Mouse (Mus musculus) megakaryocyte-erythroid progenitor cell, adult 5-6 weeks (primary cell): ENCODE measurements around the gene Rock2. TPM values are rescaled to one million over a fixed set of nuclear protein-coding genes. Genes with fewer than 3 reads are reported as not detected.

Experiments used
- ATAC-seq: replicated peaks from 2 replicates; pipeline ENCODE4 v1.8.0; 2016; ENCODE audit warnings: mild to moderate bottlenecking, inconsistent platforms; ENCODE audit not compliant: severe bottlenecking, poor library complexity, low FRiP score, low TSS enrichment
- total RNA-seq, 2 experiments: library from RNA; stranded (forward) in 1 of 2; stranded (reverse) in 1 of 2; fragments of 200-1000, 215-1000 nt in 1 of 2; fragments of >200 nt in 1 of 2; fragmentation: Nextera tagmentation in 1 of 2; gene quantifications; 2 replicates each; pipeline ENCODE4 v1.2.3; 2014 to 2017

Gene Rock2
- total RNA-seq, 2 experiments from 2014 or later = 34.9 to 57.2 TPM

DNA sequence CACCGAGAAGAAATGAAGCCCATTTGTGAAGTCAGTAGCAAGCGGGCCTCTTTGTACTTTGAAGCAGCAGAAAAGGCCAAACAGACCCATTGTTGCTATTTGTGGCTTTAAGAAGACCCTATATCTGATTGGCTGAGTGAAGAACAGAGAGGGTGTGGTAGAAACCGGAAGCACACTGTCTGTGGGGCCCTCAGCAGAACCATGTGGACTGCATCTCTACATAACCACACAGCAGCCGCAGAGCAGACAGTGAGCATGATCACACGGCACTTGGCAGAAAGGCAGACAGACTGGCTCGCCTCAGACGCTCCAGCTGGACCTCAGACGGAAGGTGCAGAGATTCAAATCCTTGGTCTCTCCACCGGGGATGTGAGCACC is 138.8 kb downstream of the Rock2 start:
- ATAC-seq = no peak

DNA sequence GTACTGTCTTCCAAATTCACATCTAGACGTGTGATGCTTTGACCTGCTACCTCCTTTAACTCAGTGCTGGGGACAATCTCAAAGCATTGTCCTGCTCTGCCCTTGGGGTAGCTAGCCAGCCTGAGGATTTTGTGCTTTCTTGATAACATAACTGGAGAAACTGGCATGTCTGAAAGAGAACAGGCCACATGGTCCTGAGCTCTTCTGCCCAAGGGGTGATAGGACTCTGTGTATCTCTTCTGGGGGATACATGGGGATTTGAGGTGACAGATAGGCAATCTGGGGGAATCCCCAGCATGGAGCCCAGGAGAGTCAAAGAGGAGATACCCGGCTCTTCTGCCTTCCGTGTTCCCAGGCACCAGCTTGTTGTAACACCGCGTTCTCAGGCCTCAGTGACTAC is 140.0 kb downstream of the Rock2 start:
- ATAC-seq = no peak

DNA sequence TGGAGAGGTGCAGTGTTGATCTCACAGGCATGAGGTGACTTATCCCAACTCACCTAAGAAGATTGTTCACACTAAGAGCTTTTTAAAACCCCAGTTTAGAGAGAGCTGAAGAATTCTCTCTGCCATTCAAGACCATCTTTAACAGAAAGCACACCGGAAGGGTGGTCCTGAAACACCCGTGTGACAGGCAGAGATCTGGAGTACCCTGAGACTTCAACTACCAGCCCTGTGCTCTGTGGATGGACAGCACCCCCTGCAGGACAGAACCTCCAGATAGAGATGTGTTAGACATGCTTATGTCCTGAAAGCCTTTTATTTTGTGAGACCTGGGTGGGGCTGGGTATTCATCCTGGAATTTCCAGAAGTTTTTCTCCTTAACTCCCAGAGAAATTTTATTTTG is 140.4 kb downstream of the Rock2 start:
- no peak for ATAC-seq

DNA sequence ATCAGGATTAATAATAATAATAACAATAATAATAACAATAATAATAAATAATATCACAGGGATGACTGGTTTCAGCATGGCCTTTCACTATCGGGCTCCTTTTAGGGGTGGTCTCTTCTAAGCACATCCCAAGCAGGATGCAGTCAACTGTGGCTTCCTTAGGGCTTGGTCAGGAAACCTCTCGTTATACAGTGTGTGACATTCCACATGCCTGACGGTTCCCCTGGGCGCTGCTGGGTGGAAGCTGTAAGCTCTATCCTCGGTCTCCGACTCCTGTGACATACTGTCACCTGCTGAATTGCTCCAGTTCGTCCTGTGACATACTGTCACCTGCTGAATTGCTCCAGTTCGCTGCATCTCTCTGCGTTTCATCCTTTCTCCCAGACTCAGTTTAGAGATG is 141.8 kb downstream of the Rock2 start:
- no peak for ATAC-seq

DNA sequence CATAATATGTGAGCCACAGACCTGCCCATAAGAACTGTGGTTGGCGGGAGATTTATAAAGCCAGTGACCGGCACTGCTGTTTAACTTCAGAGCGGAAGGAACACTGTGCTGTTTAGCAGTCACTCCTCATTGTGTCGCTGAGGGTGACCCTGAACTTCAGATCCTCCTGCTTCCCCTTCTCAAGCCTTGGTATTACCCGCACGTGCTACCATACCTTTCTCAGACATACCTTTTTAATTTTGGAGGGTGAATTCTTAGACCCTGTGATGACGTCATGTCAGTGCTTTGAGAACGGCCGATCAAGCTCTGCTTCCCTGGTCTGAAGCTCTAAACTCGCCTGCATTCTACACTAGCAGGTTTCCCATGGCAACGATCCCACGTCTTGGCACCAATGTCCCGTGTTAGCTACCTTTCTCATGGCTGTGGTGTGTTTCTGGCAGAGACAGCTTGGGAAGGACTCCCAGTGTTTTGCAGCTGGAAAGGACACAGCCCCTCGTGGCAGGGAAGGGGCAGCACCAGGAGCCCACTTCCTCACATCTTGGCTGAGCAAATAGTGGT is 142.4 kb downstream of the Rock2 start:
- ATAC-seq = no peak

Other genes with a start within 250 kb of the Rock2 start
- gene Ntsr2, start 241.5 kb upstream of the Rock2 start, total RNA-seq (2014; fragmentation: Nextera tagmentation) = not detected in 2 replicates
- gene Ntsr2, start 241.5 kb upstream of the Rock2 start, total RNA-seq (2017) = not detected in 2 replicates
- 7.2 TPM in 1 of 2 replicates, not detected in the other for gene Greb1, start 94.0 kb upstream of the Rock2 start, total RNA-seq (2014; fragmentation: Nextera tagmentation)
- not detected in 2 replicates for gene Greb1, start 94.0 kb upstream of the Rock2 start, total RNA-seq (2017)
- gene E2f6, start 83.9 kb upstream of the Rock2 start, total RNA-seq (2014; fragmentation: Nextera tagmentation) = 68.4 and 73.2 TPM in 2 replicates
- 71.5 and 73.6 TPM in 2 replicates for gene E2f6, start 83.9 kb upstream of the Rock2 start, total RNA-seq (2017)
- 5.9 and 11.4 TPM in 2 replicates for gene Pqlc3, start 105.5 kb downstream of the Rock2 start, total RNA-seq (2014; fragmentation: Nextera tagmentation)
- gene Pqlc3, start 105.5 kb downstream of the Rock2 start, total RNA-seq (2017) = 8.2 and 11.3 TPM in 2 replicates
- not detected in 2 replicates for gene 2410004P03Rik, start 116.8 kb downstream of the Rock2 start, total RNA-seq (2014; fragmentation: Nextera tagmentation)
- gene 2410004P03Rik, start 116.8 kb downstream of the Rock2 start, total RNA-seq (2017) = not detected in 2 replicates